Mouse (Mus musculus) stomach, postnatal 0 days (tissue): ENCODE measurements at regions not wholly inside any gene's neighbourhood (a gene's known extent, or its start where the extent isn't known, plus 50 kb on each side); places are given as distances from the start of the nearest gene placed in this dataset.

Source experiments
- CTCF ChIP-seq: IDR thresholded peaks from 2 replicates; pipeline ENCODE4 v1.5.1; 2016; ENCODE audit warnings: antibody characterized with exemption, low read depth, mild to moderate bottlenecking, moderate library complexity
- EP300 ChIP-seq: optimal IDR thresholded peaks from 2 replicates; pipeline ENCODE3; 2016; ENCODE audit warnings: antibody characterized with exemption

DNA sequence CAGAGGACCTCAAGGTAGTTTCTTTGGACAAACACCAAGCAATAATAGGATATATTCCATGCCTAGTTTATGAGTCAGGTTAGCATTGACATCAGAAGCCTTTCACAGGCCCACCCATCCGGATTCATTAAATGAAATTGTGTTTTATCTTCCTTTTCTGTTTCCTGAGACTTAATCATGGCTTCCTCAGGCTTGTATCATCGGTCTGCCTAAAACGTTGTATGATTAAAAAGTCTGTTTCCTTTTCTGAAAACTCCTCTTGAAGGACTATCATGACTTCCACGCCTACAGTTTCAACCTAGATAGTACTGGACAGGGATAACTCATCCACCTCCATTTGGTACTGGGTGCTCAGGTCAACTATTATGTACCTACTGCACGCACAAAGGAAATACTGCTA is 62.6 kb downstream of the S1pr1 start:
- TF ChIP-seq CTCF, result no peak
- no peak for TF ChIP-seq EP300
